8 mouse cellular contexts compared by ENCODE assay signal in genomic region chr2:181591528-181592085, GRCm38 (mm10). TPM values are rescaled to one million over a fixed set of nuclear protein-coding genes. Genes with fewer than 3 reads are reported as not detected.
DNase-seq lines count a peak whose midpoint lies in the region; ATAC-seq and TF ChIP-seq lines count a peak whose summit lies in the region.

Prpf6 (plus strand) TSS chr2:181591868.

- in situ Hi-C loops in CH12.LX (cut with MboI; ENCODE audit: low pct_ligation_motif_present, low pct_unique_long_range_greater_than_20kb, low sequenced_read_pairs): no loop called here

- peak within 1 kb of the TSS; percentile 47 for H3K27ac ChIP-seq in CH12.LX (ENCODE audit: insufficient read depth, low read depth)
- H3K27ac ChIP-seq in embryonic facial prominence, embryonic 13.5 days: peak within 1 kb of the TSS; percentile 84
- H3K27ac ChIP-seq in heart, embryonic 13.5 days (replicated peaks): peak within 1 kb of the TSS; percentile 74
- H3K27ac ChIP-seq in lung, embryonic 16.5 days (ENCODE audit: low read length): peak within 1 kb of the TSS; percentile 81
- H3K27ac ChIP-seq in stomach, embryonic 16.5 days (ENCODE audit: low read length): peak within 1 kb of the TSS; percentile 89

- no peak for TF ChIP-seq EP300 in CH12.LX (IDR thresholded peaks at IDR 0.05; ENCODE audit: low read length)

- no peak for TF ChIP-seq RAD21 in CH12.LX (IDR thresholded peaks at IDR 0.05; ENCODE audit: low read depth, low read length)

- H3K4me3 ChIP-seq in CH12.LX (replicated peaks in 1 of 3; ENCODE audit: low read depth in 2 of 3, low read length in 2 of 3, poor library complexity in 1 of 3): peak within 1 kb of the TSS; percentile 77 to 93 (median 88)
- H3K4me3 ChIP-seq in embryonic facial prominence, embryonic 13.5 days: peak within 1 kb of the TSS; percentile 97
- peak within 1 kb of the TSS; percentile 97 for H3K4me3 ChIP-seq in heart, embryonic 13.5 days
- peak within 1 kb of the TSS; percentile 94 for H3K4me3 ChIP-seq in lung, embryonic 16.5 days (ENCODE audit: low read length)
- peak within 1 kb of the TSS; percentile 97 for H3K4me3 ChIP-seq in stomach, embryonic 16.5 days (replicated peaks; ENCODE audit: low read length)

- 0 out of 2 replicates have a peak, but pooled peaks have one; percentile 5 for ATAC-seq in embryonic facial prominence, embryonic 13.5 days (ENCODE audit: insufficient number of reproducible peaks, insufficient read depth, low FRiP score, low TSS enrichment, low read depth)
- no peak for ATAC-seq in heart, embryonic 13.5 days (ENCODE audit: extremely low read depth, insufficient number of reproducible peaks, low FRiP score, low TSS enrichment)
- ATAC-seq in lung, embryonic 16.5 days (ENCODE audit: low read depth): 0 out of 2 replicates have a peak, but pooled peaks have one; percentile 20
- peak; percentile 12; the same call in 1 of the 2 replicates for ATAC-seq in stomach, embryonic 16.5 days (ENCODE audit: insufficient read depth, low FRiP score)

- peaks cover 3% of the 10 kb centered on the region; the same call in 1 of the 2 replicates for H3K79me2 ChIP-seq in CH12.LX (replicated peaks; ENCODE audit: control insufficient read depth, extremely low read depth, insufficient read depth, poor library complexity, severe bottlenecking)

- dilution Hi-C loops in CH12.LX (cut with MboI; ENCODE audit: extremely low pct_ligation_motif_present, extremely low pct_unique_long_range_greater_than_20kb, low sequenced_read_pairs): no loop called here

- WGBS in embryonic facial prominence, embryonic 13.5 days: 9% methylated on average over 5 of the region's 5 CpGs
- 15% methylated on average over 5 of the region's 5 CpGs for WGBS in heart, embryonic 13.5 days
- WGBS in lung, embryonic 16.5 days: 9% methylated on average over 5 of the region's 5 CpGs
- WGBS in stomach, embryonic 16.5 days: 8% methylated on average over 5 of the region's 5 CpGs

- DNase-seq in A20 (ENCODE audit: low read depth, low spot score): peak; percentile 68
- peak; percentile 58 for DNase-seq in CH12.LX (ENCODE audit: extremely low read depth)
- DNase-seq in kidney, postnatal 14 days: peak; percentile 44
- no peak for DNase-seq in right cerebral cortex, postnatal 25 days

- H3K4me1 ChIP-seq in CH12.LX (ENCODE audit: control insufficient read depth in 1 of 2, insufficient read depth in 2 of 2): peaks cover 7 to 21% of the 10 kb centered on the region in 2 experiments
- peaks cover 18% of the 10 kb centered on the region for H3K4me1 ChIP-seq in embryonic facial prominence, embryonic 13.5 days
- peaks cover 24% of the 10 kb centered on the region for H3K4me1 ChIP-seq in heart, embryonic 13.5 days
- peaks cover 14% of the 10 kb centered on the region for H3K4me1 ChIP-seq in lung, embryonic 16.5 days (replicated peaks; ENCODE audit: control insufficient read depth, insufficient read depth, low read length)
- peaks cover 14% of the 10 kb centered on the region for H3K4me1 ChIP-seq in stomach, embryonic 16.5 days (ENCODE audit: control insufficient read depth, insufficient read depth, low read length)

- no peaks in the 10 kb centered on the region for H3K9me3 ChIP-seq in CH12.LX (replicated peaks; ENCODE audit: low read length)
- H3K9me3 ChIP-seq in embryonic facial prominence, embryonic 13.5 days: no peaks in the 10 kb centered on the region
- no peaks in the 10 kb centered on the region for H3K9me3 ChIP-seq in heart, embryonic 13.5 days
- no peaks in the 10 kb centered on the region for H3K9me3 ChIP-seq in lung, embryonic 16.5 days (ENCODE audit: control insufficient read depth, low read length)
- H3K9me3 ChIP-seq in stomach, embryonic 16.5 days (replicated peaks; ENCODE audit: control insufficient read depth, low read length): no peaks in the 10 kb centered on the region

- peak within 1 kb of the TSS; percentile 60 for H3K4me2 ChIP-seq in CH12.LX (ENCODE audit: insufficient read depth, low read depth, poor library complexity, severe bottlenecking)
- H3K4me2 ChIP-seq in embryonic facial prominence, embryonic 13.5 days: peak within 1 kb of the TSS; percentile 88
- H3K4me2 ChIP-seq in heart, embryonic 13.5 days: peak within 1 kb of the TSS; percentile 88
- peak within 1 kb of the TSS; percentile 84 for H3K4me2 ChIP-seq in lung, embryonic 16.5 days (ENCODE audit: low read depth, low read length)
- H3K4me2 ChIP-seq in stomach, embryonic 16.5 days (ENCODE audit: low read depth, low read length): peak within 1 kb of the TSS; percentile 69

- H3K27me3 ChIP-seq in CH12.LX (replicated peaks): no peaks in the 10 kb centered on the region
- no peaks in the 10 kb centered on the region for H3K27me3 ChIP-seq in embryonic facial prominence, embryonic 13.5 days
- H3K27me3 ChIP-seq in heart, embryonic 13.5 days (replicated peaks): no peaks in the 10 kb centered on the region
- H3K27me3 ChIP-seq in lung, embryonic 16.5 days (ENCODE audit: control insufficient read depth, insufficient read depth, low read depth, low read length): no peaks in the 10 kb centered on the region
- no peaks in the 10 kb centered on the region for H3K27me3 ChIP-seq in stomach, embryonic 16.5 days (ENCODE audit: control insufficient read depth, insufficient read depth, low read length)

- no peak for TF ChIP-seq CTCF in CH12.LX (conservative IDR thresholded peaks at IDR 0.05 in 1 of 2, IDR thresholded peaks at IDR 0.05 in 1 of 2; ENCODE audit: low read depth in 2 of 2, low read length in 2 of 2)

- no peak for TF ChIP-seq POLR2A in CH12.LX (IDR thresholded peaks at IDR 0.05; ENCODE audit: low read depth, low read length)

- H3K36me3 ChIP-seq in CH12.LX (replicated peaks in 1 of 2; ENCODE audit: control insufficient read depth in 1 of 2, insufficient read depth in 1 of 2, low read length in 1 of 2): peaks cover 35 to 42% of the 10 kb centered on the region in 2 experiments
- H3K36me3 ChIP-seq in embryonic facial prominence, embryonic 13.5 days: peaks cover 38% of the 10 kb centered on the region
- H3K36me3 ChIP-seq in heart, embryonic 13.5 days: peaks cover 42% of the 10 kb centered on the region
- H3K36me3 ChIP-seq in lung, embryonic 16.5 days (ENCODE audit: control insufficient read depth, insufficient read depth, low read length): peaks cover 20% of the 10 kb centered on the region
- H3K36me3 ChIP-seq in stomach, embryonic 16.5 days (ENCODE audit: control insufficient read depth, insufficient read depth, low read length): peaks cover 7% of the 10 kb centered on the region; the same call in 1 of the 2 replicates

- peak within 1 kb of the TSS; percentile 83 for H3K9ac ChIP-seq in CH12.LX (ENCODE audit: insufficient read depth, low read depth)
- H3K9ac ChIP-seq in embryonic facial prominence, embryonic 13.5 days: peak within 1 kb of the TSS; percentile 96
- H3K9ac ChIP-seq in heart, embryonic 13.5 days: peak within 1 kb of the TSS; percentile 98
- H3K9ac ChIP-seq in lung, embryonic 16.5 days (ENCODE audit: low read length): peak within 1 kb of the TSS; percentile 84
- peak within 1 kb of the TSS; percentile 98 for H3K9ac ChIP-seq in stomach, embryonic 16.5 days (ENCODE audit: low read length)

TF ChIP-seq in CH12.LX, 34 proteins besides CTCF, POLR2A, EP300 and RAD21:
- TF ChIP-seq HCFC1 (IDR thresholded peaks at IDR 0.05; ENCODE audit: low read depth, low read length) (no peak), E2F4 (IDR thresholded peaks at IDR 0.05; ENCODE audit: insufficient replicate concordance, low read depth, low read length) (no peak), SIN3A (IDR thresholded peaks at IDR 0.05; ENCODE audit: low read length) (peak; percentile 3; the same call in 1 of the 2 replicates), NELFE (IDR thresholded peaks at IDR 0.05; ENCODE audit: low read depth, low read length) (no peak), MXI1 (IDR thresholded peaks at IDR 0.05; ENCODE audit: low read depth, low read length) (0 out of 2 replicates have a peak, but pooled peaks have one; percentile 8), UBTF (IDR thresholded peaks at IDR 0.05; ENCODE audit: low read depth, low read length) (no peak), MAFK (IDR thresholded peaks at IDR 0.05; ENCODE audit: insufficient replicate concordance, low read length) (no peak), ZC3H11A (IDR thresholded peaks at IDR 0.05; ENCODE audit: low read depth, low read length) (no peak)
TF ChIP-seq in CH12.LX: peak in this region for 2.

RNA-seq across cellular contexts. Expression of gene Prpf6, which starts in this region (rescaled TPM):
- 48.1 and 52.7 TPM in 2 replicates for total RNA-seq in CH12.LX (2012; rRNA removed)
- total RNA-seq in CH12.LX (2014; rRNA removed): 28.3 and 28.8 TPM in 2 replicates
- 53.8 and 62.4 TPM in 2 replicates for polyA plus RNA-seq in CH12.LX (2012; ENCODE audit: insufficient read length, low read depth)
- polyA plus RNA-seq in embryonic facial prominence, embryonic 13.5 days (2015; fragmentation: Nextera tagmentation; extraction: Ambion mirVana): 64.0 and 68.9 TPM in 2 replicates
- polyA plus RNA-seq in heart, embryonic 13.5 days (2015; fragmentation: Nextera tagmentation; extraction: Ambion mirVana): 40.1 and 44.4 TPM in 2 replicates
- polyA plus RNA-seq in lung, embryonic 16.5 days (2015; fragmentation: Nextera tagmentation; extraction: Ambion mirVana): 59.1 and 59.3 TPM in 2 replicates
- 58.9 and 59.1 TPM in 2 replicates for polyA plus RNA-seq in stomach, embryonic 16.5 days (2015; fragmentation: Nextera tagmentation; extraction: Ambion mirVana)
